Mouse (Mus musculus) MEL (cell line): ENCODE measurements around the gene Chrna1. TPM values are rescaled to one million over a fixed set of nuclear protein-coding genes. Genes with fewer than 3 reads are reported as not detected.

Source experiments
- DNase-seq: peaks from one replicate; pipeline ENCODE4 v3.0.0; 2011; ENCODE audit warnings: low read depth, low spot score
- H3K27ac ChIP-seq: 2 replicates; pipeline ENCODE4 v1.5.1; 2012; ENCODE audit warnings: low read depth, mild to moderate bottlenecking, control low read depth, low read length, moderate library complexity; ENCODE audit not compliant: control insufficient read depth
- H3K27me3 ChIP-seq, 2 experiments: fragments of 150-350 bp in 1 of 2; sonication (generic) in 1 of 2; 2 replicates each; pipeline ENCODE4 v1.6.1; 2012; ENCODE audit warnings: low read length in 2 of 2, mild to moderate bottlenecking in 2 of 2, improper control_type of control experiment in 1 of 2, moderate library complexity in 1 of 2; ENCODE audit not compliant: insufficient read depth in 2 of 2, control insufficient read depth in 1 of 2
- H3K36me3 ChIP-seq, 2 experiments: 2 replicates each; pipeline ENCODE4 v1.6.1; 2012 to 2014; ENCODE audit warnings: low read length in 2 of 2, improper control_type of control experiment in 1 of 2, inconsistent platforms in 1 of 2, mild to moderate bottlenecking in 1 of 2; ENCODE audit not compliant: insufficient read depth in 2 of 2, control insufficient read depth in 1 of 2
- H3K4me1 ChIP-seq, 2 experiments: fragments of 150-350 bp in 1 of 2; sonication (generic) in 1 of 2; 2 replicates each; pipeline ENCODE4 v1.6.1; 2012; ENCODE audit warnings: low read length in 2 of 2, improper control_type of control experiment in 1 of 2, mild to moderate bottlenecking in 1 of 2; ENCODE audit not compliant: insufficient read depth in 2 of 2, control insufficient read depth in 1 of 2
- H3K4me3 ChIP-seq, 2 experiments: fragments of 150-350 bp in 1 of 2; sonication (generic) in 1 of 2; 2 replicates each; pipeline ENCODE4 v1.5.1; 2012; ENCODE audit warnings: low read depth in 2 of 2, low read length in 2 of 2, mild to moderate bottlenecking in 2 of 2, moderate library complexity in 2 of 2, control low read depth in 1 of 2, improper control_type of control experiment in 1 of 2; ENCODE audit not compliant: control insufficient read depth in 1 of 2, insufficient read depth in 1 of 2
- H3K79me2 ChIP-seq: 2 replicates; pipeline ENCODE4 v1.6.1; 2012; ENCODE audit warnings: mild to moderate bottlenecking, low read length, moderate library complexity; ENCODE audit not compliant: control insufficient read depth, poor library complexity, insufficient read depth
- H3K9ac ChIP-seq: 2 replicates; pipeline ENCODE4 v1.6.1; 2012; ENCODE audit warnings: low read depth, mild to moderate bottlenecking, control low read depth, low read length, moderate library complexity; ENCODE audit not compliant: control insufficient read depth, poor library complexity, severe bottlenecking
- H3K9me3 ChIP-seq: fragments of 150-350 bp; sonication (generic); replicated peaks from 2 replicates; pipeline ENCODE4 v1.6.1; 2012; ENCODE audit warnings: mild to moderate bottlenecking, low read length, improper control_type of control experiment, moderate library complexity; ENCODE audit not compliant: insufficient read depth
- CHD1 ChIP-seq: IDR thresholded peaks from 2 replicates; pipeline ENCODE4 v1.6.1; 2012; ENCODE audit warnings: low read depth, mild to moderate bottlenecking, inconsistent platforms, low read length, improper control_type of control experiment
- CTCF ChIP-seq, 3 experiments: IDR thresholded peaks in 2 of 3; conservative IDR thresholded peaks in 1 of 3; 2 replicates each; pipeline ENCODE4 v1.5.1; 2011 to 2012; ENCODE audit warnings: low read length in 3 of 3, low read depth in 2 of 3, mild to moderate bottlenecking in 2 of 3, improper control_type of control experiment in 1 of 3, inconsistent platforms in 1 of 3, mixed read lengths in 1 of 3, moderate library complexity in 1 of 3; ENCODE audit not compliant: control insufficient read depth in 1 of 3, insufficient read depth in 1 of 3, poor library complexity in 1 of 3, severe bottlenecking in 1 of 3
- E2F4 ChIP-seq: IDR thresholded peaks from 2 replicates; pipeline ENCODE4 v1.6.1; 2011; ENCODE audit warnings: low read depth, low read length, improper control_type of control experiment, borderline replicate concordance
- ETS1 ChIP-seq: IDR thresholded peaks from 2 replicates; pipeline ENCODE4 v1.6.1; 2012; ENCODE audit warnings: low read depth, mild to moderate bottlenecking, inconsistent platforms, low read length, improper control_type of control experiment, moderate library complexity
- GABPA ChIP-seq: IDR thresholded peaks from 2 replicates; pipeline ENCODE4 v1.6.1; 2012; ENCODE audit warnings: low read depth, mild to moderate bottlenecking, inconsistent platforms, low read length, improper control_type of control experiment, moderate library complexity
- HCFC1 ChIP-seq: IDR thresholded peaks from 2 replicates; pipeline ENCODE4 v1.6.1; 2012; ENCODE audit warnings: low read depth, mild to moderate bottlenecking, inconsistent platforms, low read length, improper control_type of control experiment, moderate library complexity
- JUND ChIP-seq: IDR thresholded peaks from 2 replicates; pipeline ENCODE4 v1.6.1; 2011; ENCODE audit warnings: low read depth, mild to moderate bottlenecking, improper control_type of control experiment, low read length
- MAFK ChIP-seq: IDR thresholded peaks from 2 replicates; pipeline ENCODE4 v1.6.1; 2011; ENCODE audit warnings: low read depth, mild to moderate bottlenecking, low read length, improper control_type of control experiment, borderline replicate concordance
- MAZ ChIP-seq: IDR thresholded peaks from 2 replicates; pipeline ENCODE4 v1.6.1; 2012; ENCODE audit warnings: low read depth, mild to moderate bottlenecking, inconsistent platforms, low read length, improper control_type of control experiment
- MEF2A ChIP-seq: IDR thresholded peaks from 2 replicates; pipeline ENCODE4 v1.6.1; 2014; ENCODE audit warnings: low read depth, mild to moderate bottlenecking, inconsistent platforms, low read length, improper control_type of control experiment; ENCODE audit not compliant: poor library complexity, insufficient replicate concordance, severe bottlenecking; ENCODE audit errors: extremely low read depth
- MXI1 ChIP-seq: IDR thresholded peaks from 2 replicates; pipeline ENCODE4 v1.6.1; 2011; ENCODE audit warnings: mild to moderate bottlenecking, low read depth, low read length, improper control_type of control experiment
- MYB ChIP-seq: IDR thresholded peaks from 2 replicates; pipeline ENCODE4 v1.6.1; 2011; ENCODE audit warnings: mild to moderate bottlenecking, low read depth, low read length, improper control_type of control experiment
- NELFE ChIP-seq: IDR thresholded peaks from 2 replicates; pipeline ENCODE4 v1.6.1; 2011; ENCODE audit warnings: low read depth, low read length, improper control_type of control experiment
- NRF1 ChIP-seq: IDR thresholded peaks from 2 replicates; pipeline ENCODE4 v1.6.1; 2014; ENCODE audit warnings: low read depth, mild to moderate bottlenecking, inconsistent platforms, low read length, improper control_type of control experiment, moderate library complexity; ENCODE audit not compliant: poor library complexity, insufficient read depth, severe bottlenecking
- POLR2AphosphoS5 ChIP-seq: IDR thresholded peaks from 2 replicates; pipeline ENCODE4 v1.6.1; 2012; ENCODE audit warnings: low read depth, borderline replicate concordance, mild to moderate bottlenecking, inconsistent platforms, low read length, moderate library complexity, mixed read lengths
- RAD21 ChIP-seq: IDR thresholded peaks from 2 replicates; pipeline ENCODE4 v1.6.1; 2011; ENCODE audit warnings: mild to moderate bottlenecking, low read depth, low read length, improper control_type of control experiment
- RCOR1 ChIP-seq: IDR thresholded peaks from 2 replicates; pipeline ENCODE4 v1.6.1; 2012; ENCODE audit warnings: low read depth, mild to moderate bottlenecking, inconsistent platforms, low read length, improper control_type of control experiment
- SIN3A ChIP-seq: IDR thresholded peaks from 2 replicates; pipeline ENCODE4 v1.6.1; 2012; ENCODE audit warnings: low read length, improper control_type of control experiment, inconsistent platforms
- TAL1 ChIP-seq: IDR thresholded peaks from 2 replicates; pipeline ENCODE4 v1.6.1; 2012; ENCODE audit warnings: mild to moderate bottlenecking, inconsistent platforms, low read length, moderate library complexity, mixed read lengths
- TCF12 ChIP-seq: IDR thresholded peaks from 2 replicates; pipeline ENCODE4 v1.6.1; 2014; ENCODE audit warnings: low read depth, mild to moderate bottlenecking, inconsistent platforms, low read length, improper control_type of control experiment, moderate library complexity
- UBTF ChIP-seq: IDR thresholded peaks from 2 replicates; pipeline ENCODE4 v1.6.1; 2012; ENCODE audit warnings: low read depth, mild to moderate bottlenecking, inconsistent platforms, low read length, improper control_type of control experiment, moderate library complexity, borderline replicate concordance; ENCODE audit not compliant: insufficient read depth
- USF1 ChIP-seq: IDR thresholded peaks from 2 replicates; pipeline ENCODE4 v1.6.1; 2014; ENCODE audit warnings: low read depth, mild to moderate bottlenecking, inconsistent platforms, low read length, improper control_type of control experiment, moderate library complexity
- USF2 ChIP-seq, 2 experiments: IDR thresholded peaks; 2 replicates each; pipeline ENCODE4 v1.6.1; 2011 to 2012; ENCODE audit warnings: improper control_type of control experiment in 2 of 2, low read length in 2 of 2, borderline replicate concordance in 1 of 2, inconsistent platforms in 1 of 2, low read depth in 1 of 2, mild to moderate bottlenecking in 1 of 2; ENCODE audit not compliant: insufficient read depth in 1 of 2
- ZMIZ1 ChIP-seq: IDR thresholded peaks from 2 replicates; pipeline ENCODE4 v1.6.1; 2012; ENCODE audit warnings: low read depth, mild to moderate bottlenecking, inconsistent platforms, low read length, improper control_type of control experiment, moderate library complexity
- polyA plus RNA-seq, 2 experiments: library from polyadenylated mRNA; stranded (reverse) in 1 of 2; unstranded in 1 of 2; fragments of >175 nt in 1 of 2; fragments of >200 nt in 1 of 2; gene quantifications; 2 replicates each; pipeline versions ENCODE4 v1.2.1 to v1.2.4; 2012; ENCODE audit warnings: low replicate concordance in 2 of 2, low read depth in 1 of 2; ENCODE audit not compliant: insufficient read length in 2 of 2, insufficient read depth in 1 of 2, missing spikeins in 1 of 2
- total RNA-seq: library from RNA; depleted of rRNA; stranded (reverse); fragments of 300-350 nt; gene quantifications from 2 replicates; pipeline ENCODE4 v1.2.3, GENCODE M21; 2012

The Chrna1 gene
- total and polyA plus RNA-seq, 3 experiments, result 0.12 TPM; not detected in 2

DNA sequence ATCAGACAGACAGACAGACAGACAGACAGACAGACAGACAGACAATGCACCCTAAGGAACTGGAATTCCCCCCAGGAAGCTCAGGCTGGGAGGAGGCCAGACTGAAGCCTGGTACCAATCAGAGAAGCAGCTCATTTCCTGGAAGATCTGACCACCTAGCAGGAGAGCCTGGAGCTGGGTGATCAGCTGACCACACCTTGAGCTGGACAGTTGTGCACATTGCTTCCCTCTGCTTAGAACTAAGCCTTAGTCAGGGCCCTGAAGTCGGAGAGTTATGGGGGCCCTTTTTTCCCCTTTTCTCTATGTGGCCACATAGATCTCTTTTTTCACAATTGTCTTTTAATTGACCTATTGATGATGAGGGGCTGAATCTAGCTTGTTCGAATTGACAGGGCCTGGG, 27.0 kb upstream of the Chrna1 start:
- H3K4me1 ChIP-seq, result peaks cover 0 to 7% of the 10 kb centered on the region in 2 experiments; a peak in 2 of 4 replicates
- no peak overlapping the region for H3K4me3 ChIP-seq
- TF ChIP-seq MXI1 (no peak), USF2 (IDR thresholded peaks at IDR 0.05; ENCODE audit: borderline replicate concordance in 1 of 2, insufficient read depth in 1 of 2, low read depth in 1 of 2, low read length in 2 of 2) (no peak), RAD21 (no peak), TCF12 (no peak), ETS1 (no peak), E2F4 (no peak), SIN3A (no peak), MAZ (no peak)
- peaks cover 0 to 2% of the 10 kb centered on the region in 2 experiments; a peak in 1 of 4 replicates for H3K36me3 ChIP-seq
- no peaks in the 10 kb centered on the region for H3K27me3 ChIP-seq
- H3K27ac ChIP-seq, result no peak overlapping the region
- H3K79me2 ChIP-seq, result no peaks in the 10 kb centered on the region
- DNase-seq, result no peak
- no peak overlapping the region for H3K9ac ChIP-seq
- H3K9me3 ChIP-seq, result no peaks in the 10 kb centered on the region

DNA sequence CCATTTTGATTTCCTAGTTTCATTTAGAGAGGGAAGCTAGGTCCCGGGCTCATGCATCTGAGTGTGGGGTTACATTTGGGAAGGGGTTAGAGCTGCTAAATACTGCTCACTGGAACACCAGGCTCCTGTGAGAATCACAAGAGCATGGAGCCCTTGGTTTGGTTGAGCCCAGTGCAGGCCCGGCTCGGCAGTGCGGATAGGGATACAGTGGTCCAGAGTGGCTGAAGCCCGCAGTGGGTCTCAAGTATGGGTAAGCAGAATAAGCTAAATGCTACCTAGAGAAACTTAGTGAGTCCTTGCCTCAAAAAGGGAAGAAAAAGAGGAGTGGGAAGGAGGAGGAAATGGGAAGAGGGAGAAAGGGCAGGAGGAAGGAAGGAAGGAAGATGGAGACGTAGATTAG, 26.5 kb upstream of the Chrna1 start:
- H3K4me3 ChIP-seq, result no peak overlapping the region
- H3K27ac ChIP-seq, result no peak overlapping the region
- H3K9me3 ChIP-seq, result no peaks in the 10 kb centered on the region
- peaks cover 0 to 7% of the 10 kb centered on the region in 2 experiments; a peak in 2 of 4 replicates for H3K4me1 ChIP-seq
- TF ChIP-seq USF1 (no peak), MXI1 (no peak)
- peaks cover 0 to 2% of the 10 kb centered on the region in 2 experiments; a peak in 1 of 4 replicates for H3K36me3 ChIP-seq
- no peaks in the 10 kb centered on the region for H3K79me2 ChIP-seq
- no peak overlapping the region for H3K9ac ChIP-seq
- DNase-seq, result no peak
- H3K27me3 ChIP-seq, result no peaks in the 10 kb centered on the region

DNA sequence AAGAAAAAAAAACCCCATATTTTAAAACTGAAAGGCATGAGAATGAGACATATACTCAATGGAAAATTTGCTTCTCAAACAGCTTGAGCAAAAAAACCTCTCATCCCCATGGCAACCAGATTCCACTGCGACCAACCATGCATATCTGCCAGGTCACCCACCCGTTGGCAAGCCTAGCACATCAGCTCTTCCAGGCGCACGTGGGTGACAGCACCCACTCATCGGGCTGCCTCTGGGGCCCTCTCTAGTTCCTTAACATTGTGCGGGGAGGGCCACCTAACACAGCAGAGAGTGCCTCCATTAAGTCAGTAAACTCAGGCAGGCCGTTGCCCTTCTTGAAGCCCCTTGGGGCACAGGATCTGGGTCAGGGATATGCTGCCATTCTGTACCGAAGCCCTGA, 24.9 kb upstream of the Chrna1 start:
- no peaks in the 10 kb centered on the region for H3K79me2 ChIP-seq
- DNase-seq, result peak; percentile 12
- H3K4me1 ChIP-seq, result peaks cover 0 to 7% of the 10 kb centered on the region in 2 experiments; a peak in 2 of 4 replicates
- H3K9me3 ChIP-seq, result no peaks in the 10 kb centered on the region
- no peaks in the 10 kb centered on the region for H3K27me3 ChIP-seq
- H3K9ac ChIP-seq, result no peak overlapping the region
- no peak overlapping the region for H3K27ac ChIP-seq
- H3K4me3 ChIP-seq, result no peak overlapping the region
- H3K36me3 ChIP-seq, result peaks cover 0 to 2% of the 10 kb centered on the region in 2 experiments; a peak in 1 of 4 replicates
- TF ChIP-seq ETS1 (no peak), NELFE (no peak), SIN3A (no peak), JUND (no peak), CHD1 (no peak), NRF1 (no peak), POLR2AphosphoS5 (no peak), RCOR1 (no peak), TAL1 (no peak), MXI1 (no peak), RAD21 (no peak), ZMIZ1 (no peak), GABPA (no peak), MEF2A (no peak), CTCF (IDR thresholded peaks at IDR 0.05 in 2 of 3, conservative IDR thresholded peaks at IDR 0.05 in 1 of 3; ENCODE audit: control insufficient read depth in 1 of 3, insufficient read depth in 1 of 3, low read depth in 2 of 3, low read length in 3 of 3, poor library complexity in 1 of 3, severe bottlenecking in 1 of 3) (no peak), HCFC1 (no peak), UBTF (no peak), MYB (no peak), MAFK (no peak)
